Mouse (Mus musculus) heart, postnatal 36 days (tissue): ENCODE data around the gene Xrcc4. TPM values are rescaled to one million over a fixed set of nuclear protein-coding genes. Genes with fewer than 3 reads are reported as not detected.
A peak's percentile ranks its signal among the peaks of the same experiment; 100 is the strongest.
"Not testable (repeated sequence)": the region's sequence is repeated elsewhere in the genome, so short reads cannot be mapped to it uniquely, and the experiment has no call there.

Source experiments
- DNase-seq, 2 experiments: peaks; one replicate each; pipeline ENCODE4 v3.0.0; 2021 to 2022
- intact Hi-C: fragments of 180-260 bp; cut with DNase I; formaldehyde crosslinking; loops from one replicate; pipeline ENCODE4 v1.15.1; 2025
- total RNA-seq, 2 experiments: library from RNA; stranded (reverse); gene quantifications; 2 replicates each; pipeline ENCODE4 v1.2.3; 2021

Xrcc4 gene
- total RNA-seq = 10 to 100 TPM; 10.1 to 16.0 TPM

DNA sequence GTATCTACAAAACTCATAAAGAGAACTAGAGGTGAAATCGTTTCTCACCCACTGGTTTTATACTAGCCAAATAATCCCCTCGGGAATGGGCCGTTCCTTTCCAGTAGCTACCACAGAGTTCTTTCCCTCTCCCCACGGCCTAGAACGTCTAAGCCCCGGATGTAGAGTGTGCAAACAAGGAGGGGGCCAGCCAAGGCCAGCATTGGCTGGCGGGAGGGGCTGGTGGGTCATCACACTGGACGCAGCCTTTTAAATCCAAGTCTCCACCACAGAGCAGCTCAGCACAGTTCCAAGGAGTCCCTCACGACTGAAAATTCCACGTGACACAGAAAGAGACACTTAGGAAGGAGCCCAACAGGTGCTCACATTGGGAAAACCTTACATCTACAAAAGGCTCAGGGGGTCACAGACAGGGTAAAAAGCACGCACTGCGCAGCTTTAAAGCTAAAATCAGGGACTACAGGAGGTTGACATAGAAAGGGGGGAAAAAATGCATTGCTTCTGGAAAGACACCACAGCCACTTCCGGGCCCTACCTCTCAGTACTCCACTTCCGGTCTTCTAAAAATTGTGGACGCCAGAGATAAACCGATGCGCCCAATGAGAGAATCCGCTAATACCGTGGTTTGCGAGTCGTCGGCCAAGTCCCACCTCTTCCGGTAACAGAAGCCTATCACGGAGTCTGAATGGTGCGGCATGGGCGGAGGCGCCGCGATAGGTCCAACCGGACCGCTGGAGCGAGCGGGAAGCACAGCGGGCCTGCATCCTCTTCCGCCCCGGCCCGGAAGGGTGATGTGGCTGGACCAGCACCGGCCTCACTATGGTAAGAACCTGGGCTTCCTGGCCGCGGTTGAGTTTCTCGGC lies at the start of gene Xrcc4, which contains the start of gene Tmem167:
TSS of gene Xrcc4 (minus strand) at position 647 of the 863 bp plus-strand sequence.
TSS of gene Tmem167 (plus strand) at position 162 of the 863 bp plus-strand sequence.
- intact Hi-C loops = loop anchor here (5.0 kb wide), 3 partner anchors 347 to 798 kb away; partner anchors contain the start of gene Vcan
- peak; percentile 95 to 96 for DNase-seq

DNA sequence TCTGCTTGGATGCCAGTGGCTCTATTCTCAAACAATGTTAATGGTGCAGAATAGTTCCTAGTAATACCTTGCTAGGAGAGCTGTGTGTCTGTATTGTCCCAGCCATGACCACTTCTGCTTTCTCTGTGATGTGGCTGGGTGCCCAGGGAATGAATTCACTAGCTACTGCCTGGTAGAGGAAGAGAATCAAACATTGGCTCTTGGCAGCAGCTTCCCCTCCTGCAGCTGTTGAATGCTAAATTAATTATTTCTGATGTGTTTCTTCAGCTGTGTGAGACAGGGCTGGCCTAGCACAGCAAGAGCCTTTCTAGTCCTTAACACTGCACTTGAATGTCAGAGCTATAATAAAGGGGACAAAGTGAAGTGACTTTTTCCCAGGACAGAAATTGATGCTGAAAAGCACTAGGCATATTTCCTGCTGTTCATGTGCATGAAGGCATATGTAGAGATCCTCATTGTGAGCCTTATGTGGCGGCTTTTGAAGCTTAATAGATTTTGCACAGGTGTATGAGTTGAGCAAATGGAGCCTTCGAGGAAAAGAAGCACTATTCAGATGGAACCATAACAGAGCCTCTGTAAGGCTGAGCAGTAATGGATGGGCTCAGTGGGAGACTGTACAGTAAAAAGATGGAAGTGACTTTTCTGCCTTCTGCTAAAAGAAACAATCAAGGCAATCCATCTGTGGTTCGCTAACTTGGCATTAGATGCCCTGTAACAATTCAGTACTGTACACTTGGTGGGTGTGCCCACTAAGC lies 46.9 kb upstream of the Xrcc4 start:
- intact Hi-C loops = no loop called here
- DNase-seq = peak in 1 of 2 experiments; percentile 2

DNA sequence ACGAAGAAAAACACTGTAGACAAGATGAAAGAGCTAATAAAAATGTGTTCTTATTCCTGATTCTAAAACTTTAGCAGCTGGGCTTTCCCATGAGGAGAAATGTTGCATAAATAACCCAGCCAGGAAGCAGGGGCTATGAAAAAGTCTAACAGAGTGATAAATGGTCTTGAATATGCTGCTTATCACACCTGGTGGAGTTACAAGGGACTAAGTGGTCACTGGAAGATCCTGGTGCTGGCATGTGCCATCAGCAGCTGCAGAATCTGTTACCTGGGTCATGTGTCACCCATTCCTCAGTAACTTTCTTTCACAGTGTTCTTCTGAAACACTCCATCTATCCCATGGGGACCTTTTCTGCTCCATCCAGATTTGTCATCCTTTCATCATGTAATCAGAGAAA lies 22.3 kb upstream of the Xrcc4 start:
- no peak for DNase-seq

DNA sequence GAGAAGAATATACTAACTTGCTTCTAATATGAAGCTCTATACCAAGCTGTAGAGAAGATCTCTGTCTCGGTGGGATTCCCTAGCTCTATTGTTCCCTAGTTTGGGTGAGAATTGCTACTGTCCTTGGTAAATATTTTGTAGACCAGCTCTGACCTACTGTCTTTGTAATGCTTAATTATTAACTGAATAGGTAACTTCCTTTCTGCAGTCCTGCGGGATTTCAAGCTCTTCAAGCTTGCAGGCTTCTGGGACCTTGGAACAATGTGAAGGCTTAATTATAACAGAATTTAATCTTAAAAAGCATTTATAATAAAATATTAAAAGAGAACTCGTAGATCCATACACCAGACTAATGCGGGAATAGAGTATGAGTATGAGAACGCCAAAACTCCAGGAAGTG lies 19.3 kb upstream of the Xrcc4 start:
- intact Hi-C loops, DNase-seq: not testable (repeated sequence)

More for the DNA sequence above, 22.3 kb upstream of the Xrcc4 start:
- intact Hi-C loops = no loop called here

DNA sequence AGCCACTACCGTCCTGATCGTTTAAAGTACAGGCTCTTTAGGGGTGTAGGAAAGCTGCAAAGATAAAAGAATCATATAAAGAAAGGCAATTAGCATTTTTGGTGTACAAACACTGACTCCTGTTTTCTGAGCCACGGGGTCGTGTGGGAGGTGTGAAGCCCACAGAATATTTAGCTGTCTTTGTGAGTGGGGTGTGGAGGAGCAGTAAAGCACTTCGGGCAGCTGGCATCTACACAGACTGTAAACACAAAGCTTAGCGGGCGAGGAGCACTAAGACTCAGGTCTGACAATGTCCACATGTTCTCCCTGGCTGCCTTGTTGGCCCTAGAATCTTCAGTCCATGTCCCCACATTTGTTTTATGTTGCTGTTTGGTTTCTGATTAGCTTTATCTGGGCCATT lies 16.7 kb upstream of the Xrcc4 start:
- no peak for DNase-seq
- intact Hi-C loops = no loop called here

DNA sequence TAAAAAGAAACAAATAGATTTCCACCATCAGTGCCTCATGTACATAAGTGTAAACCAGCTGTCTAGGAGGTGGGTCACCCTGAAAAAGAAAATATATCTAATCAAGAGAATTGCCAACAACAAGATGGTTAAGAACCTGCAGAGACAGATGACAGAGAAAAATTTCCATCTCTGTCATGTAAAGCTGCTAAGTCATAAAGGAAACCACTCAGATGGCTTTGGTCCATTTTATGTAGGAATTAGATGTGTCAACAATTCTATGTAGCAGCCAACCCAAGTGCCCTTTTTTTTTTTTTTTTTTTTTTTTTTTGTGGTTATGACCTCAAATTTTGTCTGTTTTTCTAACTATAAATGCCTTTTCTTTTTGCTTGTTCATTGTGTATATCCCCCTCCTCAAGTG lies 12.1 kb upstream of the Xrcc4 start:
- intact Hi-C loops = no loop called here

DNA sequence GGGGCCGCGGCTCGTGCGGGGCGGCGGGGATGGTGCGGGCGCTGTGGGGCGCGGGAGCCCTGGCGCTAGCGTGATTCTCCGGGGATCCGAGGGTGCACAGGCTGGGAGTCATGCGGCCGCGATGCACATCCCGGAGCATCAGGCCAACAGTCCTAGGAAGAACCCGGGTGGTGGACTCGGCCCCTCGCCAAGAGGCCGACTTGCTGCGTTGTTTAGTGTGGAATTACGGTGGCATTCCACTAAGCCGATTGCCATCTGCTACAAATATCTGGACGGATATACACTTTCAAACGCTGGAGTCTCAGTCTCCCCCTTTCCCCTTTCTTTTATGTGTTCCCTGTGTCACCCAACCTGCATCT lies 396 bp upstream of the Xrcc4 start:
- intact Hi-C loops = loop anchor here (5.0 kb wide), 3 partner anchors 348 to 797 kb away; partner anchors contain the start of gene Vcan

More for the DNA sequence above, 12.1 kb upstream of the Xrcc4 start:
- DNase-seq = no peak

DNA sequence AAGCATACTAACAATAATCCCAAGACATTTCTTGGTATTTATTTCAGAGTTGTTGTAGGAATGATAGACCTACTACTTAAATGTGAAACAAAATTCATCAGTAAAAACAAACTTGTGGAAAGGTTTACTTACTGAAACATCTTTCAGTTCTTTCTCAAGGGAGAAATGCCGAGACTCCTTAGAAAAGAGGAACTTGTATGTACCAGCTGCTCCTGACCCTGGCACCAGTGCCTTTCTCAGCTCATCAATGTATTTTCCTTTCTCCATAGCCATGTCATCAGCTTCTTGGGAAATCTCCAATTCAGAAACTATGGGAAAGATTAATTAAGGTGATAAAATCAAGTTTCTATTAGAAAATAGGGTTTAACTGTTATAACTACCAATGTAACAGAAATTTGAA lies 27.5 kb downstream of the Xrcc4 start:
- no peak for DNase-seq
- intact Hi-C loops = no loop called here

More for the DNA sequence above, 396 bp upstream of the Xrcc4 start:
- DNase-seq = no peak

DNA sequence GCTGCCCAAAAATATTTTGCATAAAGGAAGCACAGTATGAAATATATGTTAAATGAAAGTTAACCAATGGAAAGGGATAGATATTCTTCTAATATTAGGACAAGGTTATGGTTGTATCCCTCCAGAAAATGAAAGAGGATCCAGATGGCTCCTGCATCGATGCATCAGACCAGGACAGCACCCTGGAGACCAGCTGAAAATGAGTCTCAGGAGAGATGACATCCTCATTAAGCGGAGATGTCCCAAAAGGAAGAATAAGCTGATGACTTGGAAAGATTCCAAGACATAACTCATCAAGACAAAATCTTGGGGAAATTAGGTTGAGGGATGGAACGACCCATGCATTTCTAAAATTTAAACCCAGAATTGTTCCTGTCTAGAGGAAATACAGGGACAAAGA lies 37.0 kb downstream of the Xrcc4 start:
- intact Hi-C loops = no loop called here
- no peak for DNase-seq

DNA sequence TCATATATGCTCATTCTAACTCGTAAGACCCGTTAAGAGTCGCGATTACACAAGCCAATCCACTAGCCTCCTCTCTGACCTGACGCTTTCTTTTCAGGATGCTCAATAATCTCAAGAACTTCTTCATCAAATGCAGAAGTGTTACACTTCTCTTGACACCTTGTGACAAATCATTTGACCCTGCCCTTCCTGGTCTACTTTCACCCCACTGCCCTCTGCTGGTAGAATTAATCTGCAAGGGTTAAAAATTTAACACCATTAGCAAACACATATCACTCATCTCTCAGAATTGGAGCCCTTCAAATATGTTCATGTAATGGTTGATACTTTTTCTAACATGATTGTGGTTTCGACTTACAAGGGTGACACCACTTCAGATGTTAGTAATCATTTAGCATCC lies 37.7 kb downstream of the Xrcc4 start:
- DNase-seq = no peak
- intact Hi-C loops = no loop called here

DNA sequence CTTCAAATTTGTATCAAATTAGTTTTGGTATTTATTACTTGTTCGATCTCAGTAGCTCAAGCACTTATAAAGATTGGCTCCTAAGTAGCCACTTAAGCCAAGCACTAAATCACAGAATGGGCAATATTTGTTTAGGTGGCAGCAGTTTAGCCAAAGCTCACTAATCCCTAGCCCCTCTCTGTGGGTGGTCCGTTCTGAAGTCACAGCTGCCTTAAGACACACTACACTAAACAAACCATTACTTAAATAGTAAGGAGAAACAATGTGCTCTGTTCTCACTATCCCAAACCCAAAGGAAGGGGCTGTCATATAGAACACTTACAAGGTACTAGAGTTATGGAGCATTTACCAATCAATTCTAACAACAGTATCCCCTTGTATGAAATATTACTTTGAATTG lies 49.8 kb downstream of the Xrcc4 start:
- intact Hi-C loops = no loop called here
- DNase-seq = no peak

DNA sequence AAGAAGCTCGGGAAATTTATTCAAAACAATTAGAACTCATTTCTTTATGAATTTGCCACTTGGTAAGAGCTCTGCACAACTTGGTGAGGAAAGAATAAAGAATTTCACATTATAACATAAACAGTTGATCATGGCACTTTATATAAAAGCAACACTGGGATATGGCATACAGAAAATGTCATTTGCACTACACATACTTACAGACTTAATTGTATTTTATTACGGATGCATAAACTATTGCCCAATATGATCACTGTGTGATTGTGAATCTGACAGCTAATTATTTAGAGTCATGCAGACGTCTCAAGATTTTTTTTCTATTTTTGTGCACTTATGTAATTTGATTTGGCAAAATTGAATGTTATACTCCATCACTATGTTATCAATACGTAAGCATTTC lies 56.4 kb downstream of the Xrcc4 start:
- intact Hi-C loops = no loop called here
- no peak for DNase-seq

DNA sequence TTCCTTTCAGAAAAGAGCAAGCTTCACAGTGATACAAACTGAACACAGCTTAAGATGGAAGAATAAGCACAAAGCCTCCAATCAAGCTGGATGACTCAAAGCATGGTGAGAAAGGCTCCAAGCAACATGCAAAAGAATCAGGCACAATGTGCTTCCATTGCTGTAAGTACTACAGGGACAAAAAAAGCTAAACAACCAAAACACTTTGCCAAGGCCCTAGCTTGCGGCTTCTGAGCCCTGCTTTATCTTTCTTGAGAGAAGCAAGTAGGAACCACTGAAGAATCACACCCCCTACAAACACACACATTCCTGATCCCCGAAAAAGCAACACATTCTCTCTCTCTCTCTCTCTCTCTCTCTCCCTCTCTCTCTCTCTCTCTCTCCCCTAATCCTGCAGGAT lies 56.9 kb downstream of the Xrcc4 start:
- DNase-seq = no peak
- intact Hi-C loops = no loop called here

DNA sequence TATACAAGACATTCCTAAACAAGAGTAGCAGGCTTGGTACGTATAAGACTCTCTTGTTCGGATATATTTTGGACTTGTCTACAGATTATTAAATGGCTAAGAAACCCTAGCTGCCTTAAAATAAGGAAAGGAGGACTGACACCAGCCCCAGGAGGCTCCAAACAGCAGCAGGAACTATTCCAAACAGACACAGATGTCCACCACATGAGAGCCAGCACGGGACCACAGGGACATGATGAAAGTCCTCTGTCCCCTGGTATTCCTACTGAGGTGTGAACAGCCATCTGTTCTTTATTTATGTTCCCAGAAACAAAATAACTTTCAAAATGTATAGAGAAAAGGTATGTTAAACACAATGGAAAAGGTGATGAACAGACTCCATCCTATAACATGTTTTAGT lies 58.5 kb downstream of the Xrcc4 start:
- intact Hi-C loops = no loop called here
- DNase-seq = no peak

DNA sequence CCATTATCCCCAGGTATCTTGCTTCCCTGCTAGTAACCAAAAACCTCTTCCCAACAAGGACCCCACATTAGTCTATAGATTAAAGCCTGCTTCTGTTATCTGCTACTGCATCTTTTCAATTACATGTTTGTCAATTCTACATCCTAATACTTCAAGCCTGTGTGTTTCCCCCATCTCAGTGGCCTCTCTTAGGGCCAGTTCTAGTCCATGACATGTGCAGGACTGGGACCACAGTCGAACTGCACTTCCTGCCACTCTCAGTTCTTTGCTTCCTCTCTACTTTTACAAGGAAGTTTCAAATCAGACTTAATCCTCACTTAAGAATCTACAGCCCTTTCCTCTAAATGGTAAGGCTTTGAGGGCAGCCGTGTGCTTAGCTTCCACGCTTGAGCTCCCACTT lies 76.8 kb downstream of the Xrcc4 start:
- intact Hi-C loops = no loop called here
- DNase-seq = no peak

DNA sequence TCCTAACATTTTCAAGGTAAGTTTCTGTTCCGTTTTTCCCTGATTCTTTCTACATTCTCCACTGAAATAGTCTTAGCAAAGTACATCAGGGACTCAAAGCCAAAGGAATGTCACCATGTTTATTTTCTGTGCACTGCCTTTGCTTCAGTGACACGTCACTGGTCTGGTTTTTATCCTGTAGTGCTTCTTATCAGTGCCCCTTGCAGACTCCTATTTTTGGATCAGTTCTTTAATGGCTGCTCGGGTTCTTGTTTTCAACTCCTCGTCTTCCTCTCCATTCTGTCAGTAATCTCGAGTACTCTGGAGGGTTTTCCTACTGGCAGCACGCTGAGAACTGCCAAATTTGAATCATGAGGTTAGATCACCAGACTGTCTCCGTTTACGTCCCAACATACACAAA lies 77.2 kb downstream of the Xrcc4 start:
- peak in 1 of 2 experiments; percentile 7 for DNase-seq
- intact Hi-C loops = no loop called here

DNA sequence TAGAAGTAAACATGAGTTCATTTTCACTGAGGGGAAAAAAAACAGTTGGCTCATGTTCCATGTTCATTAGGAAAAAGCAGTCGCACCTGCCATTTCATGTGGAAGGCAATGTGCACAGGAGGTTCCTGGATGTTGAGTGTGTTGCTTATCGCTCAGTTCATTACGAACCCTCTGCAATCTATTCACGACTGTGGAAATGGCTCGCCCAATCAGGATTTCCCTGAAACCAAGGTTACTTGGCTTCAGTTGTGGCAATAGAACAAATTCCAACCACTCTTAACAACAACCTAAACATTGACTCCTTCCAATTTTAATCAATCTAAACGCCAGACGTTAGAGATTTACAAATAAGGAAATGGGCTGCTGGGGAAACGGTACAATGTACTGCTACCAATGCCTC lies 78.3 kb downstream of the Xrcc4 start:
- DNase-seq = no peak
- intact Hi-C loops = no loop called here

DNA sequence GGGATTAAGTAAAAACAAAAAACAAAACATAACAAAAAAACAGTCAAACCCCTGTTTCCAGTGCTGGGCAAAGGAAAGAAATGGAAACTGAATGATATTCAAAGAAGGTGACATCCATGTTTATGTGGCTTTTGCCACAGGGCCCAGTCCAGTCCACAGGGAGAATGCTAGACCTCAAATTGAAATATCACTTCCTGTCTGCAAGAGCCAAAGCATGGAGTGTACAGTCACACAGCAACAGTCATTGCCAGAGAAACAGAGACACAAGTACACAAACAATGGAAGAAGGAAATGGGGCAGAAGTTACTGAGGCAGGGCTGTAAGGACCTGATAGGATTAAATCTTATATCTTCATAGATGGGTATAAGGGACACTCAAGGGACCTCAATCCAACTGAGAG lies 79.6 kb downstream of the Xrcc4 start:
- intact Hi-C loops = no loop called here
- no peak for DNase-seq

DNA sequence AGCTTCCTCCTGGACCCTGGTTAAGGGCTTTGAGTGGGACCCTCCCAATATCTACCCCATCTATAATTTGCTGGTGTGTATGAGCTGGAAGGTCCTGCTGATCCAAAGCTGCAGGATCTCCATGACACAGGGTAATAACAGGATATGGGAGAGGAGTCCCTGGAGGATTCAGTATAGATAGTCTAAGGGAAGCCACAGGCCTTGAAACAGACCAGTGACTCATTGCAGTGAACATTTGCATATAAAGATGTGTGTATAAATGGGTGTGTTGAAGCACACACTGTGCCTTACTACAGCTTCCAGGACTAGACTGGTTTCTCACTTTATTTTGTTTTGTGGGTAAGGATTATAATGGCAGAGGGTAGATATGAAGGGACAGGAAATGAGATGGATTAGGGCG lies 83.8 kb downstream of the Xrcc4 start:
- intact Hi-C loops = no loop called here
- DNase-seq = no peak

DNA sequence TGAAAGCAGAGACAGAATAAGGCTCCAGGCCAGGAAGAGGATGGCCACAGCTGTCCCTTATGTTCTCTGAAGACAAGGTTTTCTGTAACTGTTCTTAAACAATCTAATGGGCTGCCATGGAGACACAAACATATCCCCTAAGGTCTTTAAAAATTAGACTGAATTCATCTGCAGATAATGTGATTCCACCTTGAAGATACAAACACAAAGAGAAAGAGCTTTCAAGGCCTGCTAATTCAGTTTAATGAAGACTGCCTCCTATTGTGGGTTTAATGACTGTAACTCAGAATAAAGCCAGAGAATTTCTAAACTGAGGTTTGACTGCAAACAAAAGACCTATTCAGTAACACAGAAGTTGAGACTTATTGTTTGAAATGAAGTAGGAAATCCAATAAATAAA lies 91.9 kb downstream of the Xrcc4 start:
- no peak for DNase-seq
- intact Hi-C loops = no loop called here

DNA sequence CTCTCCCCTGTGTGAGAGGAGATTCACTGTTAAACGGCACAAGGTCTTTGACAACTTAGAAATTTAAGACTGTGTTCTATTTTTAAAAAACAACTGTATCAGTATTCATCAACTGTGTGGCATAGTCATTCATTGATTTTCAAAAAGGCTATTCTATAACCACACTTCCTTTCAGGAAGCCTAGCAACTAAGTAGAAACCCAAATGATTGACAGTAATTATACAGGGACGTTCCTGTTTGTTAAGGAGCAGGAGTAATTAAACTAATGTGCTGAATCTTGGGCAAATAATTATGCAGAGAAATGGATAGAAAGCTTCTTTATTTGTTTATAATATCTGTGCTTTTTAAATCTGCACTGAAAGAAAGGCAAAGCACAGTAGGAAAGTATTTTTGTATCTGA lies 103.3 kb downstream of the Xrcc4 start:
- intact Hi-C loops = no loop called here
- DNase-seq = no peak

DNA sequence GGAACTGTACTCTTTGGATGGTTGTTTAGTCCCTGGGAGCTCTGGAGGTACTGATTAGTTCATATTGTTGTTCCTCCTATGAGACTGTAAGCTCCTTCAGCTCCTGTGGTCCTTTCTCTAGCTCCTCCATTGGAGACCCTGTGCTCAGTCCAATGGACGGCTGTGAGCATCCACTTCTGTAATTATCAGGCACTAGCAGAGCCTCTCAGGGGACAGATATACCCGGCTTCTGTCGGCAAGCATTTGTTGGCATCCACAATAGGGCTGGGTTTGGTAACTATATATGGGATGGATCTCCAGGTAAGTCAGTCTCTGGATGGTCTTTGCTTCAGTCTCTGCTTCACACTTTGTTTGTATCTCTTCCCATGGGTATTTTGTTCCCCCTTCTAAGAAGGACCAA lies 118.5 kb downstream of the Xrcc4 start:
- DNase-seq = no peak
- intact Hi-C loops = no loop called here
